Mouse (Mus musculus) ES-Bruce4 (cell line): ENCODE measurements around the gene Cox11.

Source experiments
- CTCF ChIP-seq: IDR thresholded peaks from one replicate; pipeline ENCODE4 v1.8.1; 2011; ENCODE audit warnings: low read depth, low read length
- EP300 ChIP-seq: IDR thresholded peaks from 2 replicates; pipeline ENCODE4 v1.6.1; 2011; ENCODE audit warnings: low read depth, low read length; ENCODE audit not compliant: insufficient read depth

DNA sequence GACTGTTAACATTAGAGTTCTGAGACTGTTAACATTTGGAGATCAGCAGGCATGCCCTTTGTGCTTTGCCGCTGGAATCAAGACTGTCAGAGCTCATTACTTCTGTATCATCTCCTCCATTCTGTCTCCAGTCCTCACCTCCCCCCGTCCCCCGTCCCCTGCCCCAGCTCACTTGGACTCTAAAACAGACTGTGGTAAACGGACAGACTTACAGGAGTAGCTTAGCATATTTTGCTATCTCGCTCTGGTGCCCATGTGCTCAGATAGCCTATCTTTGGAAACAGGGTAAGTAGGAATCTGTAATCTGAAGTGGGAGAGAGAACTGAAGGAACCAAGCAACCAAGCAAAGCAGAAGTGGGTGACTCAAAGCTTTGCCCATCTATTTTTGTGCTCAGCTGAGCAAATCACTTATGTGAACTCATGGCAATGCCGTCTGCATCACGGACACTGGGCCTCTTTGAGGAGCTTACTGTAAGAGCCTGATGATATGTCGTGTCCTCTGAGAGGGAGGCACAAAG lies 39.9 kb downstream of the Cox11 start:
- TF ChIP-seq CTCF (no peak), EP300 (no peak)
